Mouse (Mus musculus): ENCODE data around the gene Sdsl. TPM values are rescaled to one million over a fixed set of nuclear protein-coding genes. Genes with fewer than 3 reads are reported as not detected.
"Not testable (repeated sequence)": the region's sequence is repeated elsewhere in the genome, so short reads cannot be mapped to it uniquely, and the experiment has no call there.

Sdsl gene
- polyA plus RNA-seq, 1 experiment from 2014 or later = 18.1 TPM

GRCm38 (mm10) chr5:120510982-120511642 is 38.5 kb upstream of the Sdsl start, which contains the start of gene Slc8b1:
TSS of gene Slc8b1 (plus strand) at chr5:120511168.
- Histone ChIP-seq H3K4me2 (ENCODE audit: low read depth, low read length) (peak within 1 kb of the TSS; percentile 79), H3K9ac (ENCODE audit: low read length) (peak within 1 kb of the TSS; percentile 70), H3K4me1 (ENCODE audit: control insufficient read depth, insufficient read depth, low read length) (peaks cover 21% of the 10 kb centered on the region), H3K27ac (ENCODE audit: low read length) (no peak within 1 kb of the TSS), H3K9me3 (replicated peaks; ENCODE audit: control insufficient read depth, low read length) (no peaks in the 10 kb centered on the region), H3K4me3 (ENCODE audit: low read length) (peak within 1 kb of the TSS; percentile 64), H3K36me3 (ENCODE audit: control insufficient read depth, insufficient read depth) (no peaks in the 10 kb centered on the region), H3K27me3 (ENCODE audit: control insufficient read depth, insufficient read depth, low read length) (no peaks in the 10 kb centered on the region)
- peak; percentile 95 for ATAC-seq (replicated peaks; ENCODE audit: extremely low read depth, insufficient read depth, low FRiP score)
- under 1% methylated on average over 35 of the region's 36 CpGs for WGBS

- H3K4me1 ChIP-seq (ENCODE audit: control insufficient read depth, insufficient read depth, low read length) = peaks cover 13% of the 10 kb centered on the region
- no peaks in the 10 kb centered on the region for H3K9me3 ChIP-seq (replicated peaks; ENCODE audit: control insufficient read depth, low read length)
- ATAC-seq (replicated peaks; ENCODE audit: extremely low read depth, insufficient read depth, low FRiP score) = no peak
- no peaks in the 10 kb centered on the region for H3K36me3 ChIP-seq (ENCODE audit: control insufficient read depth, insufficient read depth)
- H3K27ac ChIP-seq (ENCODE audit: low read length) = no peak overlapping the region
- no peak overlapping the region for H3K4me3 ChIP-seq (ENCODE audit: low read length)
- H3K9ac ChIP-seq (ENCODE audit: low read length) = no peak overlapping the region
- no peak overlapping the region for H3K4me2 ChIP-seq (ENCODE audit: low read depth, low read length)
- 65% methylated on average over 4 of the region's 4 CpGs for WGBS
- H3K27me3 ChIP-seq (ENCODE audit: control insufficient read depth, insufficient read depth, low read length) = no peaks in the 10 kb centered on the region
Measured at GRCm38 (mm10) chr5:120507311-120507710, 34.7 kb upstream of the Sdsl start.

GRCm38 (mm10) chr5:120506490-120506889 is 33.9 kb upstream of the Sdsl start:
- peaks cover 17% of the 10 kb centered on the region for H3K4me1 ChIP-seq (ENCODE audit: control insufficient read depth, insufficient read depth, low read length)
- no peak overlapping the region for H3K9ac ChIP-seq (ENCODE audit: low read length)
- H3K4me2 ChIP-seq (ENCODE audit: low read depth, low read length) = no peak overlapping the region
- no peak overlapping the region for H3K27ac ChIP-seq (ENCODE audit: low read length)
- no peaks in the 10 kb centered on the region for H3K27me3 ChIP-seq (ENCODE audit: control insufficient read depth, insufficient read depth, low read length)
- no peak for ATAC-seq (replicated peaks; ENCODE audit: extremely low read depth, insufficient read depth, low FRiP score)
- no peaks in the 10 kb centered on the region for H3K9me3 ChIP-seq (replicated peaks; ENCODE audit: control insufficient read depth, low read length)
- WGBS = 32% methylated on average over 9 of the region's 9 CpGs
- H3K4me3 ChIP-seq (ENCODE audit: low read length) = no peak overlapping the region
- H3K36me3 ChIP-seq (ENCODE audit: control insufficient read depth, insufficient read depth) = no peaks in the 10 kb centered on the region

GRCm38 (mm10) chr5:120505781-120506180 is 33.2 kb upstream of the Sdsl start:
- Histone ChIP-seq H3K9me3 (replicated peaks; ENCODE audit: control insufficient read depth, low read length) (no peaks in the 10 kb centered on the region), H3K27me3 (ENCODE audit: control insufficient read depth, insufficient read depth, low read length) (no peaks in the 10 kb centered on the region), H3K36me3 (ENCODE audit: control insufficient read depth, insufficient read depth) (no peaks in the 10 kb centered on the region), H3K4me3 (ENCODE audit: low read length) (no peak overlapping the region), H3K4me1 (ENCODE audit: control insufficient read depth, insufficient read depth, low read length) (peaks cover 17% of the 10 kb centered on the region), H3K4me2 (ENCODE audit: low read depth, low read length) (peak overlapping the region; percentile 27; the same call in 1 of the 2 replicates), H3K27ac (ENCODE audit: low read length) (no peak overlapping the region), H3K9ac (ENCODE audit: low read length) (no peak overlapping the region)
- 63% methylated on average over 9 of the region's 9 CpGs for WGBS
- no peak for ATAC-seq (replicated peaks; ENCODE audit: extremely low read depth, insufficient read depth, low FRiP score)

GRCm38 (mm10) chr5:120505368-120505767 is 32.8 kb upstream of the Sdsl start:
- Histone ChIP-seq H3K27me3 (ENCODE audit: control insufficient read depth, insufficient read depth, low read length) (no peaks in the 10 kb centered on the region), H3K36me3 (ENCODE audit: control insufficient read depth, insufficient read depth) (no peaks in the 10 kb centered on the region)
- 20% methylated on average over 16 of the region's 16 CpGs for WGBS

GRCm38 (mm10) chr5:120503144-120503795 is 30.7 kb upstream of the Sdsl start, which contains the start of gene Plbd2:
TSS of gene Plbd2 (minus strand) at chr5:120503625.
- Histone ChIP-seq H3K9me3 (replicated peaks; ENCODE audit: control insufficient read depth, low read length) (no peaks in the 10 kb centered on the region), H3K4me2 (ENCODE audit: low read depth, low read length) (peak within 1 kb of the TSS; percentile 97), H3K9ac (ENCODE audit: low read length) (peak within 1 kb of the TSS; percentile 97), H3K27ac (ENCODE audit: low read length) (0 out of 2 replicates have a peak within 1 kb of the TSS, but pooled peaks have one; percentile 23), H3K4me3 (ENCODE audit: low read length) (peak within 1 kb of the TSS; percentile 93), H3K27me3 (ENCODE audit: control insufficient read depth, insufficient read depth, low read length) (no peaks in the 10 kb centered on the region), H3K4me1 (ENCODE audit: control insufficient read depth, insufficient read depth, low read length) (peaks cover 17% of the 10 kb centered on the region), H3K36me3 (ENCODE audit: control insufficient read depth, insufficient read depth) (no peaks in the 10 kb centered on the region)
- ATAC-seq (replicated peaks; ENCODE audit: extremely low read depth, insufficient read depth, low FRiP score) = peak; percentile 81
- WGBS = under 1% methylated on average over 55 of the region's 55 CpGs

More at GRCm38 (mm10) chr5:120505368-120505767, 32.8 kb upstream of the Sdsl start:
- no peak overlapping the region for H3K4me3 ChIP-seq (ENCODE audit: low read length)
- no peak; the same call in 1 of the 2 replicates for ATAC-seq (replicated peaks; ENCODE audit: extremely low read depth, insufficient read depth, low FRiP score)
- H3K9me3 ChIP-seq (replicated peaks; ENCODE audit: control insufficient read depth, low read length) = no peaks in the 10 kb centered on the region
- H3K4me1 ChIP-seq (ENCODE audit: control insufficient read depth, insufficient read depth, low read length) = peaks cover 17% of the 10 kb centered on the region
- peak overlapping the region; percentile 27; the same call in 1 of the 2 replicates for H3K4me2 ChIP-seq (ENCODE audit: low read depth, low read length)
- no peak overlapping the region for H3K9ac ChIP-seq (ENCODE audit: low read length)
- no peak overlapping the region for H3K27ac ChIP-seq (ENCODE audit: low read length)

DNA sequence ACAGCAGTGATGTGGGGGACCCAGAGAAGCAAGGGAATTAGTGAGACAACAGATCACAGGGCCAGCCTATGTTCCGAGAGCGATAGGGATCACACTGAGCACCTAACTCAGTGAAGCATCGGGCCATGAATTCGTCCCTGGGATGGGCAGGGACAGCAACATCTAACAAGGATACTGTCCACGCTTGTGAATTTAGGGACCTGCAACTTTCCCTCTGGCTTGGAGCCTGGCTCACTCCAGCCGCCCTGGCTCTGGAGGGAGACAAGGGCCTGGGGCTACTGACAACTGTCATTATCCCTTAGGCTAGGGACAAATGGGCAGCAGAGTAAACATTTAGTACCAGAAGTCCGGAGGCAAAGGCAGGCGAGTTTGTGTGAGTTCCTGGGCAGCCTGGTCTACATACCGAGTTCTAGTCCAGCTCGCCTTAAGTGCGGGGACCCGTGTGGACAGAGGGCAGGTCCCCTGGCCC is 30.1 kb upstream of the Sdsl start:
- no peak for ATAC-seq (replicated peaks; ENCODE audit: extremely low read depth, insufficient read depth, low FRiP score)
- WGBS = 3% methylated on average over 12 of the region's 12 CpGs

DNA sequence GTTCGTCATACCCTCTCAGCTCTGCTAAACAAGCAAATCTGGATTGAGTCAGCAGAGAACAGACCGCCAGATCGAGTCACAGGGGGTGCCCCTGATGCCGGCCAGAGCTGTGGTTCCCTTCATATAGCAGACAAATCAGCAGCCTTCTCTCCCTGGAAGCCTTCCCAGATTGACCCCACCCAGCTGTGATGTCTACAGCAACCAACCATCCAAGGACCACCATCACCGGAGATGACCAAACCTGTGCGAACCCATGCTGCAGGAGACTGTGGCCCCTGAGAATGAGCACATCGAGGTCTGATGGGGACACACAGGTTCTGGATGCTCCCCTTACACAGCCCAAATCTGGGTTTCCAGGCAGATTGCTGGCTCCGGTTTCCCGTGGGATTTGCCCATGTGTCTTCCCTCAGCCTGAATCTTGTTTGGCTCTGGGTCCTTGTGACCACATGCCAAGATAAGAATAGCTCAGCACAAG is 29.6 kb upstream of the Sdsl start:
- Histone ChIP-seq H3K27ac (ENCODE audit: low read length) (no peak overlapping the region), H3K9me3 (replicated peaks; ENCODE audit: control insufficient read depth, low read length) (no peaks in the 10 kb centered on the region), H3K4me1 (ENCODE audit: control insufficient read depth, insufficient read depth, low read length) (peaks cover 17% of the 10 kb centered on the region), H3K4me2 (ENCODE audit: low read depth, low read length) (peak overlapping the region; percentile 97), H3K36me3 (ENCODE audit: control insufficient read depth, insufficient read depth) (no peaks in the 10 kb centered on the region), H3K9ac (ENCODE audit: low read length) (peak overlapping the region; percentile 97), H3K4me3 (ENCODE audit: low read length) (peak overlapping the region; percentile 93), H3K27me3 (ENCODE audit: control insufficient read depth, insufficient read depth, low read length) (no peaks in the 10 kb centered on the region)
- 49% methylated on average over 9 of the region's 9 CpGs for WGBS
- ATAC-seq (replicated peaks; ENCODE audit: extremely low read depth, insufficient read depth, low FRiP score) = no peak

More for the DNA sequence above, 30.1 kb upstream of the Sdsl start:
- no peaks in the 10 kb centered on the region for H3K36me3 ChIP-seq (ENCODE audit: control insufficient read depth, insufficient read depth)
- H3K4me2 ChIP-seq (ENCODE audit: low read depth, low read length) = peak overlapping the region; percentile 97
- H3K4me3 ChIP-seq (ENCODE audit: low read length) = peak overlapping the region; percentile 93
- 0 out of 2 replicates have a peak overlapping the region, but pooled peaks have one; percentile 23 for H3K27ac ChIP-seq (ENCODE audit: low read length)
- H3K4me1 ChIP-seq (ENCODE audit: control insufficient read depth, insufficient read depth, low read length) = peaks cover 17% of the 10 kb centered on the region
- no peaks in the 10 kb centered on the region for H3K9me3 ChIP-seq (replicated peaks; ENCODE audit: control insufficient read depth, low read length)
- H3K9ac ChIP-seq (ENCODE audit: low read length) = peak overlapping the region; percentile 97
- H3K27me3 ChIP-seq (ENCODE audit: control insufficient read depth, insufficient read depth, low read length) = no peaks in the 10 kb centered on the region

DNA sequence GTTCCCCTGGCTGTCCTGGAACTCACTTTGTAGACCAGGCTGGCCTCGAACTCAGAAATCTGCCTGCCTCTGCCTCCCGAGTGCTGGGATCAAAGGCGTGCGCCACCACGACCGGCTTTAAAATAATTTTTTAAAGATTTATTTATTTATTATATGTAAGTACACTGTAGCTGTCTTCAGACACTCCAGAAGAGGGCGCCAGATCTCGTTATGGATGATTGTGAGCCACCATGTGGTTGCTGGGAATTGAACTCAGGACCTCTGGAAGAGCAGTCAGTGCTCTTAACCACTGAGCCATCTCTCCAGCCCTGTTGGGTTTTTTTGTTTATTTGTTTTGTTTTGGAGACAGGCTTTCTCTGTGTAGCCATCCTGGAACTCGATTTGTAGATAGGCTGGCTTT is 28.0 kb upstream of the Sdsl start:
- not testable (repeated sequence) for H3K27ac ChIP-seq (ENCODE audit: low read length); H3K9me3 ChIP-seq (replicated peaks; ENCODE audit: control insufficient read depth, low read length); H3K9ac ChIP-seq (ENCODE audit: low read length); H3K4me2 ChIP-seq (ENCODE audit: low read depth, low read length); ATAC-seq (replicated peaks; ENCODE audit: extremely low read depth, insufficient read depth, low FRiP score); H3K27me3 ChIP-seq (ENCODE audit: control insufficient read depth, insufficient read depth, low read length); H3K4me3 ChIP-seq (ENCODE audit: low read length); H3K36me3 ChIP-seq (ENCODE audit: control insufficient read depth, insufficient read depth)
- 88% methylated on average over 9 of the region's 9 CpGs for WGBS
- peaks cover 12% of the 10 kb centered on the region for H3K4me1 ChIP-seq (ENCODE audit: control insufficient read depth, insufficient read depth, low read length)
